Mouse (Mus musculus) G1E (cell line): Measurements from ENCODE around the gene D16Ertd472e.

Experiments used
- CTCF ChIP-seq: IDR thresholded peaks from 2 replicates; pipeline ENCODE4 v1.5.1; 2012; ENCODE audit warnings: low read depth, low read length, inconsistent platforms, mixed read lengths
- GATA1 ChIP-seq: IDR thresholded peaks from 2 replicates; pipeline ENCODE4 v1.6.1; 2012; ENCODE audit warnings: borderline replicate concordance, low read length, inconsistent platforms, mixed read lengths
- TAL1 ChIP-seq: conservative IDR thresholded peaks from 2 replicates; pipeline ENCODE4 v1.6.1; 2012; ENCODE audit warnings: low read depth, low read length, inconsistent platforms, mixed read lengths

DNA sequence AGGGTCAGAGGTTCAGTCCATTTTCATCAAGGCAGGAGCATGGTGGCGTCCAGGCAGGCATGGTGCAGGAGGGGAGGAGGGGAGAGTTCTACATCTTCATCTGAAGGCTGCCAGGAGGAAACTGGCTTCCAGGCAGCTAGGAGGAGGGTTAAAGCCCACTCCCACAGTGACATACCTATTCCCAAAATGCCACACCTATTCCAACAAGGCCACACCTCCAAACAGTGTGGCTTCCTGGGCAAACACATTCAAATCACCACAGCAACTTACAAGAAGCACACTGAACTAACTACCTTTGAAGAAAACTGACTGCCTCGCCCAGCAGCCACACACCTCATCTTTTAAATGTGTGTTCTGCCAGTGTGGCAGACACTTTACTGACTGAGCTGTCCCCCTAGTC, 59.3 kb downstream of the D16Ertd472e start:
- TF ChIP-seq TAL1 (no peak), GATA1 (no peak), CTCF (no peak)
